Mouse (Mus musculus) heart, embryonic 16.5 days (tissue): Measurements from ENCODE around the gene Cep57l1. TPM values are rescaled to one million over a fixed set of nuclear protein-coding genes. Genes with fewer than 3 reads are reported as not detected.

Experiments used
- ATAC-seq: fragments of 200-750 bp; cut with Nextera tagmentation; replicated peaks from 2 replicates; pipeline ENCODE4 v1.8.0; 2017; ENCODE audit warnings: moderate number of reproducible peaks; ENCODE audit not compliant: insufficient read depth, low FRiP score; ENCODE audit errors: extremely low read depth
- H3K27ac ChIP-seq: fragments of 300-500 bp; sonication (generic); 2 replicates; pipeline ENCODE4 v1.5.1; 2014; ENCODE audit warnings: mild to moderate bottlenecking, low read length, control low read depth, moderate library complexity
- H3K27me3 ChIP-seq: fragments of 300-500 bp; sonication (generic); 2 replicates; pipeline ENCODE4 v1.6.1; 2014; ENCODE audit warnings: low read length, mixed read lengths; ENCODE audit not compliant: control insufficient read depth, insufficient read depth
- H3K36me3 ChIP-seq: fragments of 300-500 bp; sonication (generic); 2 replicates; pipeline ENCODE4 v1.6.1; 2014; ENCODE audit not compliant: control insufficient read depth, insufficient read depth
- H3K4me1 ChIP-seq: fragments of 300-500 bp; sonication (generic); 2 replicates; pipeline ENCODE4 v1.6.1; 2014; ENCODE audit warnings: low read length, mixed read lengths; ENCODE audit not compliant: control insufficient read depth, insufficient read depth
- H3K4me2 ChIP-seq: fragments of 300-500 bp; sonication (generic); 2 replicates; pipeline ENCODE4 v1.6.1; 2014; ENCODE audit warnings: low read depth, mild to moderate bottlenecking, control low read depth, low read length
- H3K4me3 ChIP-seq: fragments of 300-500 bp; sonication (generic); 2 replicates; pipeline ENCODE4 v1.5.1; 2014; ENCODE audit warnings: mild to moderate bottlenecking, control low read depth, low read length
- H3K9ac ChIP-seq: fragments of 300-500 bp; sonication (generic); 2 replicates; pipeline ENCODE4 v1.6.1; 2014; ENCODE audit warnings: low read length, control low read depth
- H3K9me3 ChIP-seq: fragments of 300-500 bp; sonication (generic); replicated peaks from 2 replicates; pipeline ENCODE4 v1.6.1; 2016; ENCODE audit warnings: low read length; ENCODE audit not compliant: control insufficient read depth
- WGBS: fragments of 180-500 bp; shearing (Covaris S2); extraction: QIAGEN DNeasy Blood & Tissue Kit; methylation state at CpG from one replicate; pipeline ENCODE4 v1.1.7; 2014; 5-methylcytosine and 5-hydroxymethylcytosine counted together
- polyA plus RNA-seq: library from polyadenylated mRNA; unstranded; fragments of >200 nt; fragmentation: Nextera tagmentation; extraction: Ambion mirVana; gene quantifications from 2 replicates; pipeline ENCODE4 v1.2.1, GENCODE M21; 2015

The Cep57l1 gene
- polyA plus RNA-seq = 18.8 and 22.6 TPM in 2 replicates

DNA sequence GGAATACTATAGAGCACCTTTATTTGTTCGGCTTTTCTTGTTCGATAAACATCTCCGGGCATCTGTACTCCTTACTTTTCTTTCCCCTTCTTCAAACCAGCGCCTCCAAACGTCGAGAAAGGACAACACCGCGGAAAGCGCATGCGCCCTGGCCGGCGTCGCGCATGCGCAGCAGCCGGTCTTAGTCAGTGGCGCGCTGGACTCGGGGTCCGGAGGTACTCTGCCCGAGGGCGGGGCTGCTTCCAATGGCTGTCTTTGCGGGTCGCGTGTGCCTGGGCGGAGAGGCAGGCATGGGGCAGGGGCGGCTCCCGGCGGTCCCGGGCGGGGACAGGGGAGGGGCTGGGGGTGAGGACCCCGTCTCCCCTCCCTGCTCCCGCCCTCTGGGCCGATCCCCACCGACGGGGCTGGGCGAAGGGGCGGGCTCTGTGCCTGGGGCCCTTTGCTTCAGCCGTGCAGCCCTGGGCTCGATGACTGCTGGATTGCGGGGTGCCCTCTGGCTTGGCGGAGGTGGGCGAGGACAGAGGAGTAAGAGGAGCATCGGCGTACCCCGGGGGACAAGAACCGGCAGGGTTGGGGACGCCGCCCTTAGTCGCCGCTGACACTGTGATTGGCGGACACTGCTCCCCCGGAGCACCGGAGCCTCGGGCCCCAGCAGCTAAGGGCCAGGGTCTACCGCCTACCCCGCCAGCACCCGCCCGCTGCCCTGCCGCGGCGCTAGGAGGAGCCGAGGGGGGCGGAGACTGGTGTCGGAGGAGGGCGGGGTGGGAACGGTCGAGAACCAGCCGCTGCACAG is at the start of gene Cep57l1, which contains the start of gene Sesn1:
TSS of gene Cep57l1 (minus strand) at position 101 of the 793 bp plus-strand sequence.
TSS of gene Sesn1 (plus strand) at position 165 of the 793 bp plus-strand sequence.
- Histone ChIP-seq H3K9ac (peak within 1 kb of the TSS; percentile 91), H3K9me3 (no peaks in the 10 kb centered on the region), H3K4me3 (peak within 1 kb of the TSS; percentile 80), H3K36me3 (0 out of 2 replicates have a peak, but pooled peaks cover 2% of the 10 kb centered on the region), H3K27me3 (no peaks in the 10 kb centered on the region), H3K27ac (peak within 1 kb of the TSS; percentile 99), H3K4me2 (peak within 1 kb of the TSS; percentile 93), H3K4me1 (peaks cover 28% of the 10 kb centered on the region)
- ATAC-seq = peak; percentile 92
- under 1% methylated on average over 69 of the region's 69 CpGs for WGBS

DNA sequence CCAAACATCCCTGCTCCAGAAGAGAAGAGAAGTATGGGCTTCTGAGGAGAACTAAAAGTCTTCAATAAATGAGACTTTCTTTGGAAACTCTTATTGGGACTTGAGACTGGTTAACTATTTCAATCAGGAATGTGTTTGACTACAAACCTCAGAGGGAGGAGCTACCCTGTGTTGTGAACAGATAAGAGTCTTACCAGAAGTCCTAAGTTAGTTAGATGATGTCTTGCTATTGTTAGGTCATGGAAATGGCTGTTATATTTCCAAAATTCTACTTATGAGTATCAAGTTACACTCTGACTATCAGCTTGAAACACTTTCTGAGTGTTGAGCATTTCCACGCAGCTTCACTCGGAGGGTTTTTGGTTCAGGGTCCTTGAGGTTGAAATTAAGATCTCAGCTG is 39.0 kb upstream of the Cep57l1 start:
- H3K9ac ChIP-seq = no peak overlapping the region

DNA sequence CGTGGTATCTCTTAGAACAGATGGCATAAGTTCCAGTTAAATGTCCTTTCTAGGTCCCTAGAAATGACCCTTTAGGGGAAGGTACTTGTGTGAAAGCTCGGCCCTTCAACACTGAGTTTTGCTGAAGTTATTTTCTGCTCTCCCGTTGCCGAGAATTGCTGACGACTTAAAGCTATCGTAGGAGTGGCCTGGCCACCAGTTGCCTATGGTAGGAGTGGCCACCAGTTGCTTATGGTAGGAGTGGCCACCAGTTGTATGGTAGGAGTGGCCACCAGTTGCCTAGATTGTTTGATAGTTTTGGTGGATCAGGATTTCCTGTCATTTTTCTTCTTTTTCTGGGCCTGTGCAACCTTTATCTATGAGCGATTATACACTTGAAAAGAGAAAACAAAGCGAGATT is 38.1 kb upstream of the Cep57l1 start:
- Histone ChIP-seq H3K36me3 (peaks cover 3% of the 10 kb centered on the region; the same call in 1 of the 2 replicates), H3K4me2 (no peak overlapping the region), H3K27ac (no peak overlapping the region), H3K9ac (no peak overlapping the region), H3K27me3 (no peaks in the 10 kb centered on the region), H3K4me3 (no peak overlapping the region), H3K4me1 (peaks cover 12% of the 10 kb centered on the region), H3K9me3 (peaks cover 3% of the 10 kb centered on the region; the same call in 1 of the 2 replicates)
- ATAC-seq = no peak
- WGBS = 83% methylated on average over 8 of the region's 8 CpGs

More for the DNA sequence above, 39.0 kb upstream of the Cep57l1 start:
- peaks cover 3% of the 10 kb centered on the region; the same call in 1 of the 2 replicates for H3K36me3 ChIP-seq
- no peak overlapping the region for H3K4me2 ChIP-seq
- H3K9me3 ChIP-seq = peaks cover 3% of the 10 kb centered on the region; the same call in 1 of the 2 replicates
- WGBS = 57% methylated on average over 2 of the region's 2 CpGs
- no peaks in the 10 kb centered on the region for H3K27me3 ChIP-seq
- no peak for ATAC-seq
- H3K27ac ChIP-seq = peak overlapping the region; percentile 14; the same call in 1 of the 2 replicates
- peaks cover 12% of the 10 kb centered on the region for H3K4me1 ChIP-seq
- no peak overlapping the region for H3K4me3 ChIP-seq

DNA sequence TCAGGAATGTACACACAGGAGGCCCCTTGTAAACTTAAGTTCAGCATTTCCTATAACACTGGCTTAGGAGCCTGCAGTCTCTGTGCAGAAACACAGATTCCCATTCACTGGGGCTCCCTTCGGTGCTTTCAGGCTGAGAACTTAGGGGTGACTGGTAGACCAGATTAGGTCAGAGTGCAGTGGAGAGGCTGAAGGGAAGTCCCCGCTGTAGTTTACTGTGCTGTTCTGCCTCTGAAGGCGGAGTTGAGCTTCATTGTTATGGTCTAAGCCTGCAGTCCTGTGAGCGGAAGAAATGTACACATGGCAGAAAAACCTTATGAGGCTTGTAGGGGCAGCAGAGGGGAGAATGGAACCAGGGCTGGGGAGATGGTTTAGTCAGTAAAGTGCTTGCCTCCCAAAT is 29.2 kb upstream of the Cep57l1 start:
- no peak for ATAC-seq
- 85% methylated on average over 4 of the region's 4 CpGs for WGBS
- no peaks in the 10 kb centered on the region for H3K36me3 ChIP-seq
- no peak overlapping the region for H3K9ac ChIP-seq
- no peak overlapping the region for H3K4me3 ChIP-seq
- H3K4me1 ChIP-seq = no peaks in the 10 kb centered on the region; the same call in 1 of the 2 replicates
- H3K27me3 ChIP-seq = no peaks in the 10 kb centered on the region
- no peak overlapping the region for H3K4me2 ChIP-seq
- no peak overlapping the region for H3K27ac ChIP-seq
- H3K9me3 ChIP-seq = peaks cover 5% of the 10 kb centered on the region; the same call in 1 of the 2 replicates

DNA sequence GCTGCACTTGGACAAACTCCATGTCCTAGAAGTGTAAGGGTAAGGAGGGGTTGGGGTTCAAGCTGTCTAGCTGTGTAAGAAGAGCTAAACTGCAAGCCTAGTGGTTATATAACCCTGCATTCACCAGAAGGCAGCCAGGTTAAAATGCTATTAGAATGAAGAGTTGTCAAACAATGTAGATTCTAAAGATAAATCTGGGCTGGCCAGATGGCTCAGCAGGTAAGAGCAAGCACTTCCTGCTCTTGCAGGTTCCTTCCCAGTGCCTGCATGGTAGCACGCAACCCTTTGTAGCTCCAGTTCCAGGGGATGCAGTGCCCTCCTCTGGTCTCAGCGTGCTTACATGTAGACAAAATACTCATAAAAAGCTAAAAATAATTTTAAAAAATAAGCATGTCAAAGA is 24.5 kb upstream of the Cep57l1 start:
- ATAC-seq = no peak
- 88% methylated on average over 2 of the region's 2 CpGs for WGBS
- no peak overlapping the region for H3K9ac ChIP-seq
- H3K27ac ChIP-seq = no peak overlapping the region
- H3K4me1 ChIP-seq = peaks cover 6% of the 10 kb centered on the region
- H3K4me3 ChIP-seq = no peak overlapping the region
- H3K9me3 ChIP-seq = peaks cover 5% of the 10 kb centered on the region; the same call in 1 of the 2 replicates
- no peak overlapping the region for H3K4me2 ChIP-seq
- H3K27me3 ChIP-seq = no peaks in the 10 kb centered on the region
- no peaks in the 10 kb centered on the region for H3K36me3 ChIP-seq

DNA sequence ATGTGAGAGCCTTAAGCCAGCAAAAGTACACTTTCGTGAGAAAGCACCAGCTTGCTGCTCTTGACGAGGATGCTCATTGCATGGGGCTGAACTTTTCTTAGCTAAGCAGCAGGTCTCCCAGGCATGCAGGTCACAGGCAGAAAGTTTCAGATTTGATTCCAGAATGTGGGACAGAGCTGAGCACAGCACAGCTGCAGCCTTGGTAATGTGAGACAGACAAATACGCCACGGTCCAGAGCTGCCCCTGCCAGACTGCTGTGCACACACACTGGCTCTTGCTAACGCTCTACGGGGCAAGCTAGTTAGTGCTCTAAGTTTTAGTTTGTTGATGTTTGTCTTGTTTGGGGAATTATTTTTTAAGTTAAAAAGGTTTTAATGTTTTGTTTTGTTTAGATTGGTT is 22.5 kb upstream of the Cep57l1 start:
- WGBS = 69% methylated on average over 6 of the region's 6 CpGs
- ATAC-seq = no peak

DNA sequence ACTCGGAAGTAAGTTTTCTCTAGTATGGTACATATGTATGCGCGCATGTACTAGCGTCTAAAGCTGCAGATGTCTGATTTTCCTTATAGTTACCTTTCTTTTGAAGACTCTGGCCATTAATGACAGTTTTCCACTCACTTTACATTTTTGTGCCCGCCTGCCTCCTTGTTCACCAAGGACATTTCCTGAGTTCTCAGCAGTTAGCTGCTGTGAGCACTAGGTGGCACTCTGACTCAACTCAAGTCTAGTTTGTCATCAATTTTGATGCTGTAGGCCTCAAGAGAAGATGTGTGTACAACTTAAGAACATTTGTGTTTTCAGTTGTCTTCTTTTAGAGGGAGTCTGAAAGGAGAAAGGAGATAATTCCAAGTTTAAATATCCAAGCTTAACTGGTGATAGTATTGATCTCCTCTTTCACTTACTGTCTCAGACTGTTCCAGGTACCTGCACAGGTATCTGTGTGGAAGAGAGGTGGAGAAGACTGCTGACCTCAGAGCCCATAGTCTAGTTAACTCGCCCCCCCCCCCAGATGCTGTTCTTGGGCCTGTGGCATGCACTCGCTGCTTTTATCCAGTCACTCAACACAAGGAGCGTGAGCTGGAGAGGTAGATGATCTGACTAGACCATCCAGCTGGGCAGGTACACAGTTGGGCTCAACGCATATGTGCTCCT is 21.3 kb upstream of the Cep57l1 start:
- peak overlapping the region; percentile 62 for H3K27ac ChIP-seq
- H3K9ac ChIP-seq = peak overlapping the region; percentile 46; the same call in 1 of the 2 replicates
- ATAC-seq = peak; percentile 53; the same call in 1 of the 2 replicates
- no peak overlapping the region for H3K4me3 ChIP-seq
- WGBS = 51% methylated on average over 9 of the region's 9 CpGs
- H3K36me3 ChIP-seq = no peaks in the 10 kb centered on the region
- no peak overlapping the region; the same call in 1 of the 2 replicates for H3K4me2 ChIP-seq
- peaks cover 16% of the 10 kb centered on the region for H3K4me1 ChIP-seq
- no peaks in the 10 kb centered on the region for H3K27me3 ChIP-seq
- H3K9me3 ChIP-seq = no peaks in the 10 kb centered on the region

More for the DNA sequence above, 22.5 kb upstream of the Cep57l1 start:
- no peak overlapping the region for H3K4me3 ChIP-seq
- no peak overlapping the region for H3K9ac ChIP-seq
- H3K36me3 ChIP-seq = no peaks in the 10 kb centered on the region
- peaks cover 4% of the 10 kb centered on the region; the same call in 1 of the 2 replicates for H3K9me3 ChIP-seq
- H3K4me2 ChIP-seq = no peak overlapping the region
- H3K27me3 ChIP-seq = no peaks in the 10 kb centered on the region
- H3K4me1 ChIP-seq = peaks cover 16% of the 10 kb centered on the region
- H3K27ac ChIP-seq = no peak overlapping the region

DNA sequence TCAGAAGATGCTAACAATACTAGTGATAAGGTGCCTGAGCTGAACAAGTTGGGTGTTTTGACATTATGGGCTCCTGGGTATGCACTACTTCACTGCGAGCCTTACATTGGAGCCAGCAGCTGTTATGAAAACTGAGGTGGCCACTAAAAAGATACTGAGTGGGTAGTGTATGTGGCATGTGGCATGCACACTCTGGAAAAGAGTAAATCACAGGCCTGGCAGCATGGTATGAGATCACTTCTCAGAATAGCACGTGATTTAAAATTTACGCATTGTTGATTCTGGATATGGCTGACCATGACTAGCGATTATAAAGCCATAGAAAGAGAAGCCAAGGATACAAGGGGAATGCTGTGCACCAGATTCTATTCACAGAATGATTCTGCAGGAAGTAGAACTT is 20.8 kb upstream of the Cep57l1 start:
- H3K4me1 ChIP-seq = peaks cover 16% of the 10 kb centered on the region
- H3K36me3 ChIP-seq = no peaks in the 10 kb centered on the region
- peak overlapping the region; percentile 62 for H3K27ac ChIP-seq
- 43% methylated on average over 4 of the region's 4 CpGs for WGBS
- H3K9ac ChIP-seq = peak overlapping the region; percentile 46; the same call in 1 of the 2 replicates
- no peak overlapping the region for H3K4me3 ChIP-seq
- H3K4me2 ChIP-seq = no peak overlapping the region; the same call in 1 of the 2 replicates
- H3K27me3 ChIP-seq = no peaks in the 10 kb centered on the region
- ATAC-seq = no peak
- no peaks in the 10 kb centered on the region for H3K9me3 ChIP-seq
